Mouse (Mus musculus): ENCODE data around the gene Ikbkg. TPM values are rescaled to one million over a fixed set of nuclear protein-coding genes. Genes with fewer than 3 reads are reported as not detected.

Gene Ikbkg
- polyA plus RNA-seq, 1 experiment from 2014 or later, result 20.7 TPM

DNA sequence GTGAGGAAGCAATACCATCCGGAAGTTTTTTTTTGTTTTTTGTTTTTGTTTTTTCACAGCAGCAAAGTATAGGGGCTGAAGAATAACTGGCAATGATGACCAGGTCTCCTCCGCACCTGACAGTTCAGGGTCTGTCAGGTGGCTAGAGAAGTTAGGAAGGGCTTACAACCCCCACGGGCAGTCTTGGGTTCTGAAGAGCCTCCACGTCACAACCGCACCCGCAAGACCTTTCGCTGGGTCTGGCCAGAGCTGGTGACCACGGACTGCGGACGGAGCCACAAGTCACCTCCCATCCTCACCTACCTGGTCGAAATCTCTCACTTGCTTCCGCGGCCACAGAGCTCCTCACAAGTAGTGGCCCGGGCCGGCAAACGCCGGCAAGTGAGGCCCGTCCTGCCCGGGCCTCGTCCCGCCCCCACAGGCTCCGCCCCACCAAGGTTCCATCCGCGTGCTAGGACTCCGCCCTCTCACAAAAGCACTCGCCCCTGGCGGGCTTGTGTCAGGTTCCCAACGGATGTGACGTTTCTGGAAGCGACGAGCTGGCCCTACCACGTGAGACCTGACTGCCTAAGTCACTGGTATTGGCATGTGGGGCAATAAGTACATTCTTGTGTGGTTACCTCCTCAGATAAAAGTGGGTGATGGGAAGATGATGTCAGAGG is 20.1 kb upstream of the Ikbkg start, which contains the start of the genes Ubl4a and Slc10a3:
Gene Ubl4a (minus strand): TSS at position 331 of the 662 bp plus-strand sequence.
Gene Slc10a3 (minus strand): TSS at position 462 of the 662 bp plus-strand sequence.
- Histone ChIP-seq H3K27me3 (replicated peaks; ENCODE audit: control insufficient read depth, insufficient read depth, low read length) (no peaks in the 10 kb centered on the region), H3K36me3 (ENCODE audit: control insufficient read depth, insufficient read depth, low read length) (0 out of 2 replicates have a peak, but pooled peaks cover 6% of the 10 kb centered on the region), H3K9ac (ENCODE audit: low read depth, low read length) (peak within 1 kb of the TSS; percentile 70), H3K4me1 (ENCODE audit: control insufficient read depth, insufficient read depth, low read length) (no peaks in the 10 kb centered on the region), H3K4me3 (ENCODE audit: low read depth, low read length) (peak within 1 kb of the TSS; percentile 49), H3K27ac (replicated peaks; ENCODE audit: low read depth, low read length) (no peak within 1 kb of the TSS), H3K4me2 (ENCODE audit: low read depth, low read length) (peak within 1 kb of the TSS; percentile 65), H3K9me3 (ENCODE audit: control insufficient read depth, low read length) (no peaks in the 10 kb centered on the region)
- ATAC-seq (ENCODE audit: low read depth) (peak; percentile 92), DNase-seq (ENCODE audit: low spot score) (peak; percentile 95)
- 22% methylated on average over 29 of the region's 32 CpGs for WGBS

DNA sequence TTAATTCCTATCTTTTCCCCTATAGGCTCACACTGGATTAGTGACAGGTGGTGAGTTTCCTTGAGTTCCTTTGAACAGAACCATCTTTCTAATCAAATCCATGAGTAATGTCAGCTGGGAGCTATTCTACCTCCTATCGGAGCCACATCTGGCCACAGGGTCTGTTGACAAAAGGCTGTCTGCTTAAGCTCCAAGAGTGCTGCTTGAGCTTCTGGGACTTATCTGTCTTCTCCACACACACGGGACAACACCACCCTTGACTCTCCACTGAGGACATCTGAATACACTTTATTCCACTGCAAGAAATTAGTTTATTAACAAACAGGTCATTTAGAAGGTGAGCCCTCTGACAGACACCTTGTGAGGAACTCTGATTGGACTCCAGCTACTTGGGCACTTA is 8.6 kb upstream of the Ikbkg start:
- Histone ChIP-seq H3K4me3 (ENCODE audit: low read depth, low read length) (no peak overlapping the region), H3K4me1 (ENCODE audit: control insufficient read depth, insufficient read depth, low read length) (no peaks in the 10 kb centered on the region), H3K9me3 (ENCODE audit: control insufficient read depth, low read length) (no peaks in the 10 kb centered on the region), H3K27me3 (replicated peaks; ENCODE audit: control insufficient read depth, insufficient read depth, low read length) (no peaks in the 10 kb centered on the region), H3K9ac (ENCODE audit: low read depth, low read length) (no peak overlapping the region), H3K36me3 (ENCODE audit: control insufficient read depth, insufficient read depth, low read length) (0 out of 2 replicates have a peak, but pooled peaks cover 10% of the 10 kb centered on the region), H3K4me2 (ENCODE audit: low read depth, low read length) (no peak overlapping the region), H3K27ac (replicated peaks; ENCODE audit: low read depth, low read length) (no peak overlapping the region)
- DNase-seq (ENCODE audit: low spot score), result no peak
- 70% methylated on average over 2 of the region's 2 CpGs for whole genome bisulfite sequencing
- no peak for ATAC-seq (ENCODE audit: low read depth)

GRCm38 (mm10) chrX:74388153-74388552 is 4.9 kb upstream of the Ikbkg start:
- Histone ChIP-seq H3K4me1 (ENCODE audit: control insufficient read depth, insufficient read depth, low read length) (peaks cover 5% of the 10 kb centered on the region; the same call in 1 of the 2 replicates), H3K27me3 (replicated peaks; ENCODE audit: control insufficient read depth, insufficient read depth, low read length) (no peaks in the 10 kb centered on the region), H3K4me2 (ENCODE audit: low read depth, low read length) (no peak overlapping the region), H3K27ac (replicated peaks; ENCODE audit: low read depth, low read length) (no peak overlapping the region), H3K9ac (ENCODE audit: low read depth, low read length) (no peak overlapping the region), H3K4me3 (ENCODE audit: low read depth, low read length) (no peak overlapping the region), H3K9me3 (ENCODE audit: control insufficient read depth, low read length) (no peaks in the 10 kb centered on the region), H3K36me3 (ENCODE audit: control insufficient read depth, insufficient read depth, low read length) (0 out of 2 replicates have a peak, but pooled peaks cover 10% of the 10 kb centered on the region)
- ATAC-seq (ENCODE audit: low read depth) (no peak), DNase-seq (ENCODE audit: low spot score) (no peak)

- Histone ChIP-seq H3K36me3 (ENCODE audit: control insufficient read depth, insufficient read depth, low read length) (no peaks in the 10 kb centered on the region), H3K9ac (ENCODE audit: low read depth, low read length) (no peak overlapping the region), H3K27ac (replicated peaks; ENCODE audit: low read depth, low read length) (no peak overlapping the region), H3K4me2 (ENCODE audit: low read depth, low read length) (no peak overlapping the region), H3K9me3 (ENCODE audit: control insufficient read depth, low read length) (no peaks in the 10 kb centered on the region), H3K4me3 (ENCODE audit: low read depth, low read length) (no peak overlapping the region), H3K27me3 (replicated peaks; ENCODE audit: control insufficient read depth, insufficient read depth, low read length) (no peaks in the 10 kb centered on the region), H3K4me1 (ENCODE audit: control insufficient read depth, insufficient read depth, low read length) (no peaks in the 10 kb centered on the region)
- no peak for ATAC-seq (ENCODE audit: low read depth)
- WGBS, result 72% methylated on average over 3 of the region's 3 CpGs
- DNase-seq (ENCODE audit: low spot score), result no peak
These were observed 7.0 kb downstream of the Ikbkg start for GRCm38 (mm10) chrX:74400136-74400535.

DNA sequence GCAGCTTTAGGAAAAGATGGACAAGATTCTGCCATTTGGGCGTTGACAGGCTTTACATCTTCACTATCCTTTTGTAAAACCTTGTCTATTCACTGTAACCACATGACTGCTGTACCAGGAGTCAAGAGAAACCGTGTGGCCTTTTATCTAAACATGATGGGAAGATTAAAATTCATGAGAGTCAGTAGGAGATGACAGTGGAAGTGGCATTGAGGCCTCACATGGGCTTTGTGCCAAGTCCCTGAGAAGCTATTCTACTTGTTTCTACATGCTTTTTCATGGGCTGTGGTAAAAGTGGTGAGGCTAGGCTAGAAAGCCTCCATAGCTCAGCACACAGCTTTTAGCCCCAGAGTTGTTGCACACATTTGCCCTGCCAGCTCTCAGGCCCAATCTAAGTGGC is 15.2 kb downstream of the Ikbkg start:
- Histone ChIP-seq H3K4me1 (ENCODE audit: control insufficient read depth, insufficient read depth, low read length) (no peaks in the 10 kb centered on the region), H3K9me3 (ENCODE audit: control insufficient read depth, low read length) (no peaks in the 10 kb centered on the region), H3K4me2 (ENCODE audit: low read depth, low read length) (no peak overlapping the region), H3K27ac (replicated peaks; ENCODE audit: low read depth, low read length) (no peak overlapping the region), H3K4me3 (ENCODE audit: low read depth, low read length) (no peak overlapping the region), H3K27me3 (replicated peaks; ENCODE audit: control insufficient read depth, insufficient read depth, low read length) (no peaks in the 10 kb centered on the region), H3K36me3 (ENCODE audit: control insufficient read depth, insufficient read depth, low read length) (no peaks in the 10 kb centered on the region), H3K9ac (ENCODE audit: low read depth, low read length) (no peak overlapping the region)
- no peak for ATAC-seq (ENCODE audit: low read depth)
- WGBS, result 45% methylated on average over 2 of the region's 2 CpGs
- peak; percentile 22 for DNase-seq (ENCODE audit: low spot score)

GRCm38 (mm10) chrX:74413377-74413776 is 20.3 kb downstream of the Ikbkg start:
- Histone ChIP-seq H3K27ac (replicated peaks; ENCODE audit: low read depth, low read length) (no peak overlapping the region), H3K4me3 (ENCODE audit: low read depth, low read length) (no peak overlapping the region), H3K9me3 (ENCODE audit: control insufficient read depth, low read length) (no peaks in the 10 kb centered on the region), H3K27me3 (replicated peaks; ENCODE audit: control insufficient read depth, insufficient read depth, low read length) (no peaks in the 10 kb centered on the region), H3K4me2 (ENCODE audit: low read depth, low read length) (no peak overlapping the region), H3K4me1 (ENCODE audit: control insufficient read depth, insufficient read depth, low read length) (no peaks in the 10 kb centered on the region), H3K9ac (ENCODE audit: low read depth, low read length) (no peak overlapping the region), H3K36me3 (ENCODE audit: control insufficient read depth, insufficient read depth, low read length) (no peaks in the 10 kb centered on the region)
- DNase-seq (ENCODE audit: low spot score) (peak; percentile 75), ATAC-seq (ENCODE audit: low read depth) (peak; percentile 87)

GRCm38 (mm10) chrX:74424443-74424842 is 31.4 kb downstream of the Ikbkg start:
- H3K4me2 ChIP-seq (ENCODE audit: low read depth, low read length), result no peak overlapping the region
- no peaks in the 10 kb centered on the region for H3K9me3 ChIP-seq (ENCODE audit: control insufficient read depth, low read length)
- DNase-seq (ENCODE audit: low spot score) (peak; percentile 39), ATAC-seq (ENCODE audit: low read depth) (peak; percentile 35; the same call in 1 of the 2 replicates)
- no peak overlapping the region for H3K27ac ChIP-seq (replicated peaks; ENCODE audit: low read depth, low read length)
- no peaks in the 10 kb centered on the region for H3K36me3 ChIP-seq (ENCODE audit: control insufficient read depth, insufficient read depth, low read length)
- H3K4me3 ChIP-seq (ENCODE audit: low read depth, low read length), result no peak overlapping the region
- H3K4me1 ChIP-seq (ENCODE audit: control insufficient read depth, insufficient read depth, low read length), result no peaks in the 10 kb centered on the region
- H3K27me3 ChIP-seq (replicated peaks; ENCODE audit: control insufficient read depth, insufficient read depth, low read length), result no peaks in the 10 kb centered on the region
- H3K9ac ChIP-seq (ENCODE audit: low read depth, low read length), result no peak overlapping the region

GRCm38 (mm10) chrX:74425195-74425594 is 32.1 kb downstream of the Ikbkg start:
- H3K4me3 ChIP-seq (ENCODE audit: low read depth, low read length), result no peak overlapping the region
- H3K4me2 ChIP-seq (ENCODE audit: low read depth, low read length), result no peak overlapping the region
- no peaks in the 10 kb centered on the region for H3K27me3 ChIP-seq (replicated peaks; ENCODE audit: control insufficient read depth, insufficient read depth, low read length)
- no peaks in the 10 kb centered on the region for H3K9me3 ChIP-seq (ENCODE audit: control insufficient read depth, low read length)
- DNase-seq (ENCODE audit: low spot score), result peak; percentile 10
- no peak for ATAC-seq (ENCODE audit: low read depth)
- 83% methylated on average over 4 of the region's 4 CpGs for WGBS
- H3K4me1 ChIP-seq (ENCODE audit: control insufficient read depth, insufficient read depth, low read length), result no peaks in the 10 kb centered on the region
- no peaks in the 10 kb centered on the region for H3K36me3 ChIP-seq (ENCODE audit: control insufficient read depth, insufficient read depth, low read length)
- H3K27ac ChIP-seq (replicated peaks; ENCODE audit: low read depth, low read length), result no peak overlapping the region
- H3K9ac ChIP-seq (ENCODE audit: low read depth, low read length), result no peak overlapping the region

DNA sequence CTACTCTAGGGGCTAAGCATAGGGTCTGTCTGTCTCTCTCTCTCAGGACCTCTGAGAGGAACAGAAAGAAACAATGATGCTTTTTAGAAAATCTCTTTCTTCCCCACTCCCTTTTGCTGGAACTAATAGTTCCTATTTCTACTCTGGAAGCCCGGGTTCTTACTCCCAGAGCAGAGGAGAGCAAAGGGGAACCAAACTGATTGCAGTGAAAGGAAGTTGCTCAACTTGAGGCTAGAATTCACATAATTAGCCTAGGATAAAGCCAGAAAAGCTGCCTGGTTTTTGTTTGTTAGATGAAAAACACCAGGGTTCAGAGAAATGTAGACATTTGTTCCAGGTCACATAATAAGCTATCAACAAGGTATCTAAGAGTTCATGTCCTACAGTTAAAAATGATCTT is 33.2 kb downstream of the Ikbkg start:
- Histone ChIP-seq H3K27ac (replicated peaks; ENCODE audit: low read depth, low read length) (no peak overlapping the region), H3K4me3 (ENCODE audit: low read depth, low read length) (no peak overlapping the region), H3K36me3 (ENCODE audit: control insufficient read depth, insufficient read depth, low read length) (no peaks in the 10 kb centered on the region), H3K4me1 (ENCODE audit: control insufficient read depth, insufficient read depth, low read length) (no peaks in the 10 kb centered on the region), H3K4me2 (ENCODE audit: low read depth, low read length) (no peak overlapping the region), H3K27me3 (replicated peaks; ENCODE audit: control insufficient read depth, insufficient read depth, low read length) (no peaks in the 10 kb centered on the region), H3K9ac (ENCODE audit: low read depth, low read length) (no peak overlapping the region), H3K9me3 (ENCODE audit: control insufficient read depth, low read length) (no peaks in the 10 kb centered on the region)
- 81% methylated on average over 1 of the region's 1 CpGs for WGBS
- DNase-seq (ENCODE audit: low spot score), result no peak
- ATAC-seq (ENCODE audit: low read depth), result no peak

Data from embryonic facial prominence, embryonic 14.5 days (tissue).